In genomic region chr4:32330584-32331314, GRCm38 (mm10) we compare ENCODE assay signal across 21 mouse cellular contexts.
A peak's percentile ranks its signal among the peaks of the same experiment; 100 is the strongest.
DNase-seq lines count a peak whose midpoint lies in the region; ATAC-seq lines count a peak whose summit lies in the region.
"Had no signal": no experiment of that assay in that cellular context is flagged by ENCODE, and none has a peak within 500 bp of the region (broad histone marks: within the 10 kb centered on the region; RNA-seq: fewer than 3 reads in every experiment).

No protein-coding gene starts in this region.

- 0 out of 2 replicates have a peak, but pooled peaks have one; percentile 29 for ATAC-seq in liver, embryonic 13.5 days (ENCODE audit: low read depth)
- ATAC-seq in liver, embryonic 12.5 days, result no peak
- peak; percentile 15 for ATAC-seq in CD4-positive, CD25-positive, alpha-beta regulatory T cell, adult 4 months
- ATAC-seq in heart, embryonic 14.5 days (ENCODE audit: insufficient number of reproducible peaks, insufficient read depth, low FRiP score, low read depth), result peak; percentile 27; the same call in 1 of the 2 replicates
- ATAC-seq: forebrain, embryonic 14.5 days; intestine, embryonic 15.5 days had no signal

- no peak overlapping the region for H3K4me2 ChIP-seq in liver, embryonic 13.5 days
- no peak overlapping the region for H3K4me2 ChIP-seq in liver, embryonic 12.5 days
- peak overlapping the region; percentile 49 for H3K4me2 ChIP-seq in heart, embryonic 14.5 days (ENCODE audit: low read length)
- H3K4me2 ChIP-seq: hindbrain, embryonic 12.5 days; intestine, embryonic 15.5 days; kidney, embryonic 15.5 days; midbrain, embryonic 12.5 days had no signal

- H3K9ac ChIP-seq in liver, embryonic 13.5 days, result no peak overlapping the region
- no peak overlapping the region for H3K9ac ChIP-seq in liver, embryonic 12.5 days
- peak overlapping the region; percentile 35; the same call in 1 of the 2 replicates for H3K9ac ChIP-seq in heart, embryonic 14.5 days (ENCODE audit: low read length)
- H3K9ac ChIP-seq: hindbrain, embryonic 12.5 days; intestine, embryonic 15.5 days; kidney, embryonic 15.5 days; liver, embryonic 14.5 days; midbrain, embryonic 12.5 days had no signal

- H3K36me3 ChIP-seq in liver, embryonic 13.5 days, result no peaks in the 10 kb centered on the region
- H3K36me3 ChIP-seq in liver, embryonic 12.5 days, result no peaks in the 10 kb centered on the region
- H3K36me3 ChIP-seq in heart, embryonic 14.5 days (ENCODE audit: control insufficient read depth, insufficient read depth, low read length), result no peaks in the 10 kb centered on the region
- peaks cover 20% of the 10 kb centered on the region for H3K36me3 ChIP-seq in limb, embryonic 10.5 days
- H3K36me3 ChIP-seq: G1E; hindbrain, embryonic 12.5 days; intestine, embryonic 15.5 days; kidney, embryonic 15.5 days; midbrain, embryonic 12.5 days had no signal

- H3K27ac ChIP-seq in liver, embryonic 13.5 days, result no peak overlapping the region
- H3K27ac ChIP-seq in liver, embryonic 12.5 days, result no peak overlapping the region
- H3K27ac ChIP-seq in heart, embryonic 14.5 days (replicated peaks in 1 of 2; ENCODE audit: control insufficient read depth in 1 of 2, insufficient read depth in 1 of 2, low read depth in 2 of 2, low read length in 2 of 2), result peak overlapping the region; percentile 74 to 88
- no peak overlapping the region for H3K27ac ChIP-seq in limb, embryonic 10.5 days
- H3K27ac ChIP-seq: hindbrain, embryonic 12.5 days; intestine, embryonic 15.5 days; kidney, embryonic 15.5 days; liver, embryonic 14.5 days; midbrain, embryonic 12.5 days had no signal

- peaks cover 23% of the 10 kb centered on the region for H3K4me1 ChIP-seq in liver, embryonic 13.5 days (replicated peaks)
- H3K4me1 ChIP-seq in liver, embryonic 12.5 days, result peaks cover 20% of the 10 kb centered on the region
- peaks cover 29 to 54% of the 10 kb centered on the region in 2 experiments for H3K4me1 ChIP-seq in heart, embryonic 14.5 days (ENCODE audit: control insufficient read depth in 2 of 2, insufficient read depth in 2 of 2, low read length in 2 of 2)
- H3K4me1 ChIP-seq in limb, embryonic 10.5 days, result peaks cover 22% of the 10 kb centered on the region

- DNase-seq in liver, embryonic 13.5 days, result no peak
- peak; percentile 24 for DNase-seq in limb, embryonic 10.5 days (ENCODE audit: low spot score)
- no peak for DNase-seq in cerebellum, postnatal 36 days
- no peak for DNase-seq in MN1 (ENCODE audit: low spot score)
- DNase-seq: adrenal gland, adult 8-10 months; cerebellum, postnatal 25 days; gastrocnemius, postnatal 36 days; layer of hippocampus, postnatal 36 days; lung, postnatal 14 days; thymus, adult 2 months had no signal

- WGBS in liver, embryonic 13.5 days (ENCODE audit: insufficient replicate concordance), result 38% methylated on average over 8 of the region's 8 CpGs
- WGBS in liver, embryonic 12.5 days (ENCODE audit: insufficient replicate concordance), result 39% methylated on average over 8 of the region's 8 CpGs
- 8% methylated on average over 8 of the region's 8 CpGs for WGBS in heart, embryonic 14.5 days
- WGBS in limb, embryonic 10.5 days, result 89% methylated on average over 8 of the region's 8 CpGs

- H3K27me3 ChIP-seq in liver, embryonic 13.5 days, result no peaks in the 10 kb centered on the region
- no peaks in the 10 kb centered on the region for H3K27me3 ChIP-seq in liver, embryonic 12.5 days (replicated peaks)
- no peaks in the 10 kb centered on the region for H3K27me3 ChIP-seq in heart, embryonic 14.5 days (ENCODE audit: control insufficient read depth, insufficient read depth, low read length)
- H3K27me3 ChIP-seq in limb, embryonic 10.5 days (ENCODE audit: low read depth, poor library complexity, severe bottlenecking), result no peaks in the 10 kb centered on the region
- H3K27me3 ChIP-seq: hindbrain, embryonic 12.5 days; intestine, embryonic 15.5 days; kidney, embryonic 15.5 days; midbrain, embryonic 12.5 days had no signal

- H3K4me3 ChIP-seq in liver, embryonic 13.5 days (replicated peaks), result no peak overlapping the region
- no peak overlapping the region for H3K4me3 ChIP-seq in liver, embryonic 12.5 days
- no peak overlapping the region for H3K4me3 ChIP-seq in heart, embryonic 14.5 days (ENCODE audit: control insufficient read depth in 1 of 2, insufficient read depth in 1 of 2, low read depth in 1 of 2, low read length in 2 of 2)
- no peak overlapping the region for H3K4me3 ChIP-seq in limb, embryonic 10.5 days
- H3K4me3 ChIP-seq: erythroblast, embryonic 14.5 days; hindbrain, embryonic 12.5 days; intestine, embryonic 15.5 days; kidney, embryonic 15.5 days; midbrain, embryonic 12.5 days had no signal

- H3K9me3 ChIP-seq in liver, embryonic 13.5 days (replicated peaks), result no peaks in the 10 kb centered on the region
- no peaks in the 10 kb centered on the region for H3K9me3 ChIP-seq in liver, embryonic 12.5 days (replicated peaks)
- no peaks in the 10 kb centered on the region for H3K9me3 ChIP-seq in heart, embryonic 14.5 days (ENCODE audit: control insufficient read depth, low read length)
- no peaks in the 10 kb centered on the region for H3K9me3 ChIP-seq in limb, embryonic 10.5 days (replicated peaks)
- H3K9me3 ChIP-seq: G1E; hindbrain, embryonic 12.5 days; intestine, embryonic 15.5 days; kidney, embryonic 15.5 days; midbrain, embryonic 12.5 days had no signal

Comparison
In these comparisons a context has a peak if more than half of its experiments do, and no peak if none do; other contexts are left out.
1. H3K27ac ChIP-seq: peak in heart, embryonic 14.5 days (2 of 2); none in liver, embryonic 13.5 days (single experiment), liver, embryonic 12.5 days (single experiment) and limb, embryonic 10.5 days (single experiment).